Mouse (Mus musculus) kidney, embryonic 14.5 days (tissue): Measurements from ENCODE around the gene Eif3m. TPM values are rescaled to one million over a fixed set of nuclear protein-coding genes. Genes with fewer than 3 reads are reported as not detected.
"Not testable (repeated sequence)": the region's sequence is repeated elsewhere in the genome, so short reads cannot be mapped to it uniquely, and the experiment has no call there.

Source experiments
- ATAC-seq: fragments of 200-750 bp; cut with Nextera tagmentation; 2 replicates; pipeline ENCODE4 v1.8.0; 2017; ENCODE audit warnings: moderate number of reproducible peaks, mild to moderate bottlenecking, moderate TSS enrichment, moderate library complexity; ENCODE audit not compliant: low FRiP score, low TSS enrichment
- H3K27ac ChIP-seq: fragments of 300-500 bp; sonication (generic); 2 replicates; pipeline ENCODE4 v1.5.1; 2014; ENCODE audit warnings: low read depth, mild to moderate bottlenecking, low read length, moderate library complexity, mixed read lengths
- H3K27me3 ChIP-seq: fragments of 300-500 bp; sonication (generic); 2 replicates; pipeline ENCODE4 v1.6.1; 2014; ENCODE audit warnings: mild to moderate bottlenecking, low read length; ENCODE audit not compliant: control insufficient read depth, insufficient read depth
- H3K36me3 ChIP-seq: fragments of 300-500 bp; sonication (generic); 2 replicates; pipeline ENCODE4 v1.6.1; 2014; ENCODE audit warnings: low read length, mixed read lengths; ENCODE audit not compliant: control insufficient read depth, insufficient read depth
- H3K4me1 ChIP-seq: fragments of 300-500 bp; sonication (generic); 2 replicates; pipeline ENCODE4 v1.6.1; 2014; ENCODE audit warnings: low read length, mixed read lengths; ENCODE audit not compliant: control insufficient read depth, insufficient read depth
- H3K4me2 ChIP-seq: fragments of 300-500 bp; sonication (generic); replicated peaks from 2 replicates; pipeline ENCODE4 v1.6.1; 2014; ENCODE audit warnings: low read depth, mild to moderate bottlenecking, low read length
- H3K4me3 ChIP-seq: fragments of 300-500 bp; sonication (generic); 2 replicates; pipeline ENCODE4 v1.5.1; 2014; ENCODE audit warnings: mild to moderate bottlenecking, low read length
- H3K9ac ChIP-seq: fragments of 300-500 bp; sonication (generic); 2 replicates; pipeline ENCODE4 v1.6.1; 2014; ENCODE audit warnings: low read depth, mild to moderate bottlenecking, low read length, moderate library complexity
- H3K9me3 ChIP-seq: fragments of 300-500 bp; sonication (generic); 2 replicates; pipeline ENCODE4 v1.6.1; 2016; ENCODE audit warnings: low read length; ENCODE audit not compliant: control insufficient read depth
- WGBS: fragments of 180-500 bp; shearing (Covaris S2); extraction: QIAGEN DNeasy Blood & Tissue Kit; methylation state at CpG from one replicate; pipeline ENCODE4 v1.1.7; 2014; 5-methylcytosine and 5-hydroxymethylcytosine counted together
- polyA plus RNA-seq: library from polyadenylated mRNA; unstranded; fragments of >200 nt; fragmentation: Nextera tagmentation; extraction: Ambion mirVana; gene quantifications from 2 replicates; pipeline ENCODE4 v1.2.1, GENCODE M21; 2014

The Eif3m gene
- polyA plus RNA-seq, 1 experiment from 2014 or later, result 463 TPM

DNA sequence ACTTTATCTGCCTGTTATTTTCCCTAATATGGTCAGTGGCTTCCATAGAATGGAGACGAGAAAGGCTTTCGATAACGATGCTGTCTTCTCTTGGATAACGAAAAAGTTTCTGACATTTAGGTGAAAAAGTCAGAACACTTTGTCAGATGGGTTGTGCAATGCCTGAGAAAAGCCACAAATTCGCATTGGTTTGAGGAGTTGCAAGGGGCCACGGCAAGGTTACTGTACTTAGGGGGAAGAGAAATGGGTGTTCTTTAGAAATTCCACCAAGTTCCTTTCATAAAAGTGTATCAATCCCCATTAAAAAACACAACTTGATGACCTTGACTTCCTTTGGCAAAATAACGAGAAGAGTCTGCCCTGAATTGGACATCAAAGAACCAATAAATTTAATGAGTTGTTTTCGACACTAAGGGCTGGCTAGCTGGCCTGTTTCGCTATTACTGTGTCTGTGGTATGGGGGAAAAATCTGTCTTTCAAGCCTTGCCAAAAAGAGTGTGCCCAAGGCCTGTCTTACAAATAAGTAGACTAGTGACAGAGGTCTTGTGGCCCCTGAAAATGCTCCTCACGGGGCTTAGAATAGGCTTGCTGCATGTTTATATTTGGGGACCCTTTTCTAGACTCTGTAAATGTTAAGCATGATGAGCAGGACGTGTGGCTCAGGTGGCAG, 19.7 kb upstream of the Eif3m start:
- H3K4me2 ChIP-seq, result no peak overlapping the region
- no peak overlapping the region for H3K9ac ChIP-seq
- ATAC-seq, result no peak
- no peaks in the 10 kb centered on the region for H3K36me3 ChIP-seq
- WGBS, result 22% methylated on average over 11 of the region's 11 CpGs
- H3K4me1 ChIP-seq, result peaks cover 16% of the 10 kb centered on the region
- no peak overlapping the region for H3K4me3 ChIP-seq
- no peaks in the 10 kb centered on the region for H3K9me3 ChIP-seq
- peak overlapping the region; percentile 79 for H3K27ac ChIP-seq
- H3K27me3 ChIP-seq, result no peaks in the 10 kb centered on the region

DNA sequence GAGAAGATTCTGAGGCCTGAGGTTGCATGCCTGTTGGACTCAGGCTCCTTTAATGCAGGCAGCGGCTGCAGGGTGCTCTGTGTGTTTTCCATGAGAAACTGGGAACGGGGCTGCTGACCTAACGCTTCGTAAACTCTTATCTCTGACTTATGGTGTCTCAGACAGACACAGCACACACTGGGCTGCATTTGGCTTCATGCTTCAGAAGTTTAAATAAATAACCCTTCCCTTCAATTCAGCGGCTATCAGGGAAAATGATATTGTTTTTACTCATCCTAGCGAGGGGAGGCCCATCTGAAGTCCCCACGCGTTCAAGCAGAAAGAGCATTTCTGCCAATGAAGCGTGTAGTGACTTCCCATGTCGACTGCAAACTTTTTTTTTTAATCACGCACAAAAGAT, 19.1 kb upstream of the Eif3m start:
- Histone ChIP-seq H3K9me3 (no peaks in the 10 kb centered on the region), H3K4me2 (no peak overlapping the region), H3K9ac (no peak overlapping the region), H3K27me3 (no peaks in the 10 kb centered on the region), H3K36me3 (no peaks in the 10 kb centered on the region), H3K4me1 (peaks cover 16% of the 10 kb centered on the region), H3K4me3 (no peak overlapping the region), H3K27ac (peak overlapping the region; percentile 72)
- ATAC-seq, result peak; percentile 86
- 18% methylated on average over 11 of the region's 11 CpGs for WGBS

DNA sequence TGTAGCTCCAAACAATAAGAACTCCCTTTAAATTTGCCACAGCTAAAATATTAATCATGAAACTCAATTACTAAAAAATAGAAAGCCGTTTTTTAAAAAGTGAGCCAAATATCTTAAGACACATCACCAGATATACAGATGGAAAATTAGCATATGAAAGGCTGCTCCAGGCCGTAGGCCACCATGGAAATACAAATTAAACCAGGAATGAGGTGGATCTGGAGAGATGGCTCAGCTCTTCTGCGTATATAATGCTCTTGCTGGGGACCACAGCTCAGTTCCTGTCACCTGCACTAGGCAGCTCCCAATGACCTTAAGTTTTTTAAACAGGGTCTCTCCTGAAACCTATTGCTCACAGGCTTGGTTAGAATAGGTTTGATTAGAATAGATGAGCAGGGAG, 17.2 kb upstream of the Eif3m start:
- Histone ChIP-seq H3K9ac (no peak overlapping the region), H3K36me3 (no peaks in the 10 kb centered on the region), H3K27ac (no peak overlapping the region), H3K4me1 (peaks cover 16% of the 10 kb centered on the region), H3K4me2 (no peak overlapping the region), H3K4me3 (no peak overlapping the region), H3K27me3 (no peaks in the 10 kb centered on the region), H3K9me3 (no peaks in the 10 kb centered on the region)
- WGBS, result 91% methylated on average over 3 of the region's 3 CpGs
- no peak for ATAC-seq

- H3K9me3 ChIP-seq, result no peaks in the 10 kb centered on the region
- H3K9ac ChIP-seq, result no peak overlapping the region
- H3K36me3 ChIP-seq, result no peaks in the 10 kb centered on the region
- H3K4me2 ChIP-seq, result no peak overlapping the region
- peaks cover 17% of the 10 kb centered on the region for H3K4me1 ChIP-seq
- no peak overlapping the region for H3K4me3 ChIP-seq
- no peak for ATAC-seq
- no peaks in the 10 kb centered on the region for H3K27me3 ChIP-seq
- WGBS, result 91% methylated on average over 5 of the region's 5 CpGs
- no peak overlapping the region for H3K27ac ChIP-seq
Measured at GRCm38 (mm10) chr2:105030505-105030904, 13.6 kb upstream of the Eif3m start.

- Histone ChIP-seq H3K4me2 (no peak overlapping the region), H3K36me3 (no peaks in the 10 kb centered on the region), H3K27me3 (no peaks in the 10 kb centered on the region), H3K9ac (no peak overlapping the region), H3K27ac (no peak overlapping the region), H3K9me3 (no peaks in the 10 kb centered on the region), H3K4me1 (peaks cover 24% of the 10 kb centered on the region), H3K4me3 (no peak overlapping the region)
- 68% methylated on average over 5 of the region's 5 CpGs for WGBS
- no peak for ATAC-seq
Measured at GRCm38 (mm10) chr2:105028806-105029205, 11.9 kb upstream of the Eif3m start.

GRCm38 (mm10) chr2:105026950-105027695, 10.2 kb upstream of the Eif3m start:
- H3K9ac ChIP-seq, result no peak overlapping the region
- 25% methylated on average over 22 of the region's 22 CpGs for WGBS
- ATAC-seq, result peak; percentile 64
- no peaks in the 10 kb centered on the region for H3K9me3 ChIP-seq
- H3K27ac ChIP-seq, result peak overlapping the region; percentile 80
- H3K4me1 ChIP-seq, result peaks cover 30% of the 10 kb centered on the region
- H3K4me2 ChIP-seq, result no peak overlapping the region; the same call in 1 of the 2 replicates
- H3K27me3 ChIP-seq, result no peaks in the 10 kb centered on the region
- H3K36me3 ChIP-seq, result no peaks in the 10 kb centered on the region
- H3K4me3 ChIP-seq, result no peak overlapping the region

GRCm38 (mm10) chr2:105025610-105026009, 8.7 kb upstream of the Eif3m start:
- H3K4me2 ChIP-seq, ATAC-seq, H3K9me3 ChIP-seq, H3K9ac ChIP-seq, H3K27me3 ChIP-seq, H3K27ac ChIP-seq, H3K36me3 ChIP-seq, H3K4me3 ChIP-seq: not testable (repeated sequence)
- H3K4me1 ChIP-seq, result peaks cover 37% of the 10 kb centered on the region
- WGBS, result 77% methylated on average over 12 of the region's 12 CpGs

GRCm38 (mm10) chr2:105023815-105024214, 6.9 kb upstream of the Eif3m start:
- Histone ChIP-seq H3K27ac (peak overlapping the region; percentile 75), H3K4me1 (peaks cover 37% of the 10 kb centered on the region), H3K4me3 (no peak overlapping the region), H3K9ac (no peak overlapping the region), H3K9me3 (no peaks in the 10 kb centered on the region), H3K4me2 (no peak overlapping the region), H3K36me3 (no peaks in the 10 kb centered on the region), H3K27me3 (no peaks in the 10 kb centered on the region)
- 15% methylated on average over 4 of the region's 4 CpGs for WGBS
- ATAC-seq, result peak; percentile 63

DNA sequence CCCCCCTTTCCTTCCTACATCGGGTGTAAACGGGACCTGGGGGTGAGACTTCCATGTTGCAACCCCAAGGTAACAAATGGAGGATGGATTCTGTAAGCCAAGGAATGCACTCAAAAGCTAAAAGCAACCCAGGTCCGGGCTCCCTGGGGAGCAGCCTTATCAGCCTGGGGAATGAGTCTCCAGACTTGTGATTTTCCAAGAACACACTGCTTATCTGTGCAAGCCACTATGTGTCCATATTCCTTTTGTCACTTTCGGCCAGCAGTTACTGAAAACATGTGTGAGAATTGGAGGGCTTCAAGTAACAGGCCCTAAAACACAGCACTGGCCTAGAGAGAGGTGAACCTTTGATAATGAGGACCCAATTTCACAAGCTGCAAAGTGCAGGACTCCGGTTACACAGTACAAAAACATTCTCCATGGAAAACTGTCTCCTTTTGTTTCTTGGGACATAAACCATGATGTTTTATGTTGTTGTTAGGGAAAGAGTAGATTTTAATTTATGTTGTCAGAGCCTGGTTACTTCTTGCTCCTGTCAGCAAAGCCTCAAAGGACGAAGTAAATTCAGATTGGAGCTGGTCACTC, 6.2 kb upstream of the Eif3m start:
- 16% methylated on average over 6 of the region's 6 CpGs for WGBS
- ATAC-seq, result peak; percentile 74
- no peak overlapping the region for H3K9ac ChIP-seq
- no peaks in the 10 kb centered on the region for H3K9me3 ChIP-seq
- peaks cover 37% of the 10 kb centered on the region for H3K4me1 ChIP-seq
- no peaks in the 10 kb centered on the region for H3K27me3 ChIP-seq
- H3K36me3 ChIP-seq, result no peaks in the 10 kb centered on the region
- no peak overlapping the region for H3K4me3 ChIP-seq
- H3K27ac ChIP-seq, result peak overlapping the region; percentile 75
- H3K4me2 ChIP-seq, result no peak overlapping the region
